Mouse (Mus musculus) megakaryocyte, embryonic 14.5 days (primary cell): ENCODE measurements around the gene Eef2k.

ENCODE experiments used
- FLI1 ChIP-seq: IDR thresholded peaks from 2 replicates; pipeline ENCODE4 v1.6.1; 2012; ENCODE audit warnings: low read length, inconsistent platforms, mixed read lengths
- GATA1 ChIP-seq: IDR thresholded peaks from 3 replicates; pipeline ENCODE4 v1.6.1; 2012; ENCODE audit warnings: mixed read lengths, low read length, inconsistent platforms, borderline replicate concordance

DNA sequence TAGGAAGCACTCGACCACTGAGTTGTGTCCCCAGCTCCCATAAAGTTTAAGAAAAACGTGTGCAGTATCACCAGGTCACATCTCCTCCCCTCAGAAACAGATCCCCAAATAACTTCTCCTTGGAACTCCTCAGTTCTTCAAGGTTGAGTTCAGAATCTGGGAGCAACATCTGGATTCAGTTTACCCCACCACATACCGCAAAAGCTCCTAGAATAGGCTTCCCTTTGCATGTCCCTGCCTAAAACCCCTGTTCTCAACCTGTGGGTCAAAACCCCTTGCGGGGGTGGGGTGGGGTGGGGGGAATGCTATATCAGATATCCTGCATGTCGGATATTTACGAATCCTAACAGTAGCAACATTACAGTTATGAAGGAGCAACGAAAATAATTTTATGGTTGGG lies 20.0 kb downstream of the Eef2k start:
- TF ChIP-seq GATA1, result no peak
- TF ChIP-seq FLI1, result no peak
